Mouse (Mus musculus) midbrain, embryonic 14.5 days (tissue): ENCODE measurements around the gene Rlbp1. TPM values are rescaled to one million over a fixed set of nuclear protein-coding genes. Genes with fewer than 3 reads are reported as not detected.

Source experiments
- ATAC-seq: fragments of 200-750 bp; cut with Nextera tagmentation; 2 replicates; pipeline ENCODE4 v1.8.0; 2017; ENCODE audit warnings: moderate number of reproducible peaks, moderate library complexity; ENCODE audit not compliant: low FRiP score, low TSS enrichment
- DNase-seq: peaks from one replicate; pipeline ENCODE4 v3.0.0-alpha.2; 2015
- H3K27ac ChIP-seq: fragments of 300-500 bp; sonication (generic); replicated peaks from 2 replicates; pipeline ENCODE4 v1.5.1; 2014; ENCODE audit warnings: mild to moderate bottlenecking, low read depth, low read length, moderate library complexity
- H3K27me3 ChIP-seq: fragments of 300-500 bp; sonication (generic); 2 replicates; pipeline ENCODE4 v1.6.1; 2014; ENCODE audit warnings: low read length, control low read depth, mixed read lengths; ENCODE audit not compliant: control insufficient read depth, insufficient read depth
- H3K36me3 ChIP-seq: fragments of 300-500 bp; sonication (generic); 2 replicates; pipeline ENCODE4 v1.6.1; 2014; ENCODE audit warnings: low read length, control low read depth; ENCODE audit not compliant: control insufficient read depth, insufficient read depth
- H3K4me1 ChIP-seq: fragments of 300-500 bp; sonication (generic); 2 replicates; pipeline ENCODE4 v1.6.1; 2014; ENCODE audit warnings: mild to moderate bottlenecking, antibody characterized with exemption, low read length, control low read depth; ENCODE audit not compliant: control insufficient read depth, insufficient read depth
- H3K4me2 ChIP-seq: fragments of 300-500 bp; sonication (generic); 2 replicates; pipeline ENCODE4 v1.6.1; 2014; ENCODE audit warnings: mild to moderate bottlenecking, low read length, moderate library complexity
- H3K4me3 ChIP-seq: fragments of 300-500 bp; sonication (generic); replicated peaks from 2 replicates; pipeline ENCODE4 v1.5.1; 2014; ENCODE audit warnings: low read depth, low read length
- H3K9ac ChIP-seq: fragments of 300-500 bp; sonication (generic); replicated peaks from 2 replicates; pipeline ENCODE4 v1.6.1; 2014; ENCODE audit warnings: mild to moderate bottlenecking, low read length, moderate library complexity
- H3K9me3 ChIP-seq: fragments of 300-500 bp; sonication (generic); 2 replicates; pipeline ENCODE4 v1.6.1; 2016; ENCODE audit warnings: low read length, control low read depth, mixed read lengths; ENCODE audit not compliant: control insufficient read depth
- WGBS: fragments of 180-500 bp; shearing (Covaris S2); extraction: QIAGEN DNeasy Blood & Tissue Kit; methylation state at CpG from one replicate; pipeline ENCODE4 v1.1.7; 2014; 5-methylcytosine and 5-hydroxymethylcytosine counted together
- polyA plus RNA-seq: library from polyadenylated mRNA; unstranded; fragments of >200 nt; fragmentation: Nextera tagmentation; extraction: Ambion mirVana; gene quantifications from 2 replicates; pipeline ENCODE4 v1.2.1, GENCODE M21; 2014

Gene Rlbp1
- polyA plus RNA-seq, 1 experiment from 2014 or later: 9.2 TPM

DNA sequence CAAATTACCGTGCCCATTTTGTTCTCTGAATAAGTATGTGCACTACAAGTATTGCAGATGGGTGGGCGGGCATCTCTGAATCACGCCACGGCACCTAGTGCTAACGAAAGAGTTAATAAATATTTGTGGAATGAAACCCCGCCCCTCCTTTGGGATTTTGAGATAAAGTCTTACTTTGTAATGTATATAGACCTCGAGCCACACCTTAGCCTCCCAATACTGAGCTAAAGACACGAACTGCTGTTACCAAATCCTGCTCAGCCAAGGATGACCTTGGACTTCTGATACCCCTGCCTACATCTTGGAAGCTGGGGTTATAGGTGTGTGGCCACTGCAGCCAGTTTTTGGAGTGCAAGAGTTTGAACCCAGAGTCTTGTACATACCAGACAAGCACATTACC, 11.6 kb upstream of the Rlbp1 start:
- ATAC-seq (no peak), DNase-seq (no peak)
- H3K27ac ChIP-seq: no peak overlapping the region
- H3K4me2 ChIP-seq: no peak overlapping the region
- H3K9ac ChIP-seq: no peak overlapping the region
- no peaks in the 10 kb centered on the region for H3K9me3 ChIP-seq
- no peak overlapping the region for H3K4me3 ChIP-seq
- H3K36me3 ChIP-seq: no peaks in the 10 kb centered on the region
- no peaks in the 10 kb centered on the region for H3K27me3 ChIP-seq
- WGBS: 86% methylated on average over 8 of the region's 8 CpGs
- no peaks in the 10 kb centered on the region for H3K4me1 ChIP-seq

DNA sequence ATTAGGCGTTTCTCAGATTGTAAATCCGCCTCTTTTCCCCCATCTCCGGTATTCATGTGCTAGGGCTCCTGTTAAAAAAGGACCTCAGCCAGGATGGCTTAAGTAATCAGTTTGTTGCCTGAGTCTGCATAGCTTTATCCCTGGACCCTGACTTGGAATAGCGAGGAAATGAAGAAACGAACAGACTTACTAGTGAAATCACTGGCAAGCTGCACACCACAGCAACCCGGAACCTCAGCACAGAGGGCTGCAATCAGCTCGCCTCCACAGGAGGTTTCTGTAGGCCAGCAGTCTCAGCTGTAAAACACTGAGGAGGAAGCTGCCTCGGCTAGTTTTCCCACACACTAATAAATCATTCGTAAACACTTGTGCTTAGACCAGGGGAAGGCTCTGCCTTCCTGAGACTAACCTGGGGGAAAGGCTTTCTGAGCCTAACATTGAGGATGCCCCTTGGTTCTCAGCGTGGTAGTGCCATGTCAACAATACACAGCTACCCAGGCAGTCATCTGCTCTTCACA, 10.7 kb upstream of the Rlbp1 start:
- no peaks in the 10 kb centered on the region for H3K27me3 ChIP-seq
- no peaks in the 10 kb centered on the region for H3K9me3 ChIP-seq
- H3K4me3 ChIP-seq: no peak overlapping the region
- H3K27ac ChIP-seq: no peak overlapping the region
- H3K4me1 ChIP-seq: no peaks in the 10 kb centered on the region; the same call in 1 of the 2 replicates
- no peak overlapping the region for H3K9ac ChIP-seq
- DNase-seq: no peak
- H3K4me2 ChIP-seq: no peak overlapping the region
- WGBS: 91% methylated on average over 10 of the region's 10 CpGs
- no peaks in the 10 kb centered on the region for H3K36me3 ChIP-seq
- ATAC-seq: no peak

DNA sequence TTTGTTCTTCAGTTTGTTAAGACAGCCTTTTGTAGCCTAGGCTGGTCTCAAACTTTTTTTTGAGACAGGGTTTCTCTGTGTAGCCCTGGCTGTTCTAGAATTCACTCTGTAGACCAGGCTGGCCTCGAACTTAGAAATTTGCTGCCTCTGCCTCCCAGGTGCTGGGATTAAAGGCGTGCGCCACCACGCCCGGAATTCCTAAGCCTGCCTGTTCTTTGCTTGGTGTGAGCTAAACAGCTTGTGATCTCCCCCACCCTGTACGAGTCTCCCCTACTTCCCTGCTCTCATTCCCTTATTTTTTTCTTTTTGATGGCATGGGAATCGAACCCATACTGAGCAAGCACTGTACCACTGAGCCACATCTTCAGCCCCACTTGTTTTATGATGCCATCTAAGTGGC, 8.3 kb upstream of the Rlbp1 start:
- Histone ChIP-seq H3K4me3 (no peak overlapping the region), H3K9ac (no peak overlapping the region), H3K4me2 (no peak overlapping the region), H3K4me1 (peaks cover 4% of the 10 kb centered on the region; the same call in 1 of the 2 replicates), H3K27me3 (no peaks in the 10 kb centered on the region), H3K27ac (no peak overlapping the region), H3K9me3 (no peaks in the 10 kb centered on the region), H3K36me3 (no peaks in the 10 kb centered on the region)
- WGBS: 86% methylated on average over 7 of the region's 7 CpGs
- DNase-seq (no peak), ATAC-seq (no peak)

DNA sequence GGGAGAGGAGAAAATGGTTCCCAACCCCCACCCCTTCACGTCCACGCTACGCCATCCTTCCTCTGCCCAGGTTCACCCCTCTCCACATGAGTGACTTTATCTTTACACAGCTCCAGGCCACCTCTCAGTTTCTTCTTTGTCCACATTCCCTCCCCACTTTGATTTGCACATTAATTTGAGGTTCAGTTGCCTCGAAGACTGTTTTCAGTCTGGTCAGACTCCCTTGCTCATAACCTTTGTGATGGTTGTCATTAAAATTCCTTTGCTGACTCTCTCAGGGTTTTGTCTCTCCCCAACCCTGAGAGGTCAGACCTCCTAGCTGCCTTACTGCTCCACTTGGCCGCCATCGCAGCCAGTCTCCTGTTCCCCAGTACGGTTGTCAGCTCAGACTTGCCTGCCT, 7.8 kb upstream of the Rlbp1 start:
- no peaks in the 10 kb centered on the region for H3K36me3 ChIP-seq
- H3K27ac ChIP-seq: no peak overlapping the region
- DNase-seq (no peak), ATAC-seq (no peak)
- H3K9ac ChIP-seq: no peak overlapping the region
- H3K27me3 ChIP-seq: no peaks in the 10 kb centered on the region
- no peaks in the 10 kb centered on the region for H3K9me3 ChIP-seq
- H3K4me2 ChIP-seq: no peak overlapping the region
- H3K4me3 ChIP-seq: no peak overlapping the region
- H3K4me1 ChIP-seq: peaks cover 4% of the 10 kb centered on the region; the same call in 1 of the 2 replicates
- 79% methylated on average over 7 of the region's 7 CpGs for WGBS

DNA sequence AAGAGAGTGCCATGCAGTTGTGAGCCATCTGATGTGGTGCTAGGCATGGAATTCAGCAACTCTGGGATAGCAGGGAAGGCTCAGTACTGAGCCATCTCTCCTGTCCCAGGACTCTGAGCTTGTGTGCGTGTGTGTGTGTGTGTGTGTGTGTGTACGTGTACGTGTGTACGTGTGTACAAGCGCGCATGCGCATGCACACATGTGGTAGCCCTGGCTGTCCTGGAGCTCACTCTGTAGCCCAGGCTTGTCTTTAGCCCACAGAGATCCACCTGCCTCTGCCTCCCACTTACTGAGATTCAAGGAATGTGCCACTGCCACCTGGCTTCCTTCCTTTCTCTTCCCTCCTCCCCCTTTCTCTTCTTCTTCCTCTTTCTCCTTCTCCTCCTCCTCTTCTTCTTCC, 7.1 kb upstream of the Rlbp1 start:
- no peak overlapping the region for H3K4me2 ChIP-seq
- H3K36me3 ChIP-seq: no peaks in the 10 kb centered on the region
- WGBS: over 99% methylated on average over 7 of the region's 7 CpGs
- ATAC-seq: no peak
- no peak for DNase-seq
- no peaks in the 10 kb centered on the region for H3K27me3 ChIP-seq
- H3K9ac ChIP-seq: no peak overlapping the region
- peaks cover 4% of the 10 kb centered on the region; the same call in 1 of the 2 replicates for H3K4me1 ChIP-seq
- no peak overlapping the region for H3K27ac ChIP-seq
- H3K4me3 ChIP-seq: no peak overlapping the region
- no peaks in the 10 kb centered on the region for H3K9me3 ChIP-seq

DNA sequence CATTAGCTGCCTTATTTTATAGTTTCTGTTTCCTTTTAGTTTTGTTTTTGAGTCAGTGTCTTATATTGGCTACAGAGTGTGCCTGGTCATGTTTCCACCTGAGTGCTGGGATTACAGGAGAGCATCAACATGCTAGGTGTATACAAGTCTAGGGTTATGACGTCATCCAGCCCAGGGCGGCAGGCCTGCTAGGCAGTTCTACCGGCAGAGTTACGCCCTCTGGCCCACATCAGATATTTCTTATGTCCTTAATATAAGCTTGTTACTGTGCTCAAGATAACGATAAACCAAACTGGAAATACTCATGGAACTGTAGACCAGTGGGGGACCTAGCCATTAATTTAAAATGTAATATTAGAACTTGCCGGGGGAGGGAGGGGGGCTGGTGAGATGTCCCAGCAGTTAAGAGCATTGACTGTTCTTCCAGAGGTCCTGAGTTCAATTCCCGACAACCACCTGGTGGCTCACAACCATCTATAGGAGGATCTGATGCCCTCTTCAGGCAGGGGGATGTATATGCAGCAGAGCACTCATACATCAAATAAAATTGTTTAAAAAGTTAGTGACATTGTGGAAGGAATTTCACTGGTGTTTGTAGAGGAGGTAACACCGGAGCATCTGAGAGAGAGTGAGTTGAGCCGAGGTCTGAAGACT, 6.1 kb upstream of the Rlbp1 start:
- Histone ChIP-seq H3K4me2 (peak overlapping the region; percentile 88), H3K9ac (no peak overlapping the region)
- no peak for ATAC-seq

DNA sequence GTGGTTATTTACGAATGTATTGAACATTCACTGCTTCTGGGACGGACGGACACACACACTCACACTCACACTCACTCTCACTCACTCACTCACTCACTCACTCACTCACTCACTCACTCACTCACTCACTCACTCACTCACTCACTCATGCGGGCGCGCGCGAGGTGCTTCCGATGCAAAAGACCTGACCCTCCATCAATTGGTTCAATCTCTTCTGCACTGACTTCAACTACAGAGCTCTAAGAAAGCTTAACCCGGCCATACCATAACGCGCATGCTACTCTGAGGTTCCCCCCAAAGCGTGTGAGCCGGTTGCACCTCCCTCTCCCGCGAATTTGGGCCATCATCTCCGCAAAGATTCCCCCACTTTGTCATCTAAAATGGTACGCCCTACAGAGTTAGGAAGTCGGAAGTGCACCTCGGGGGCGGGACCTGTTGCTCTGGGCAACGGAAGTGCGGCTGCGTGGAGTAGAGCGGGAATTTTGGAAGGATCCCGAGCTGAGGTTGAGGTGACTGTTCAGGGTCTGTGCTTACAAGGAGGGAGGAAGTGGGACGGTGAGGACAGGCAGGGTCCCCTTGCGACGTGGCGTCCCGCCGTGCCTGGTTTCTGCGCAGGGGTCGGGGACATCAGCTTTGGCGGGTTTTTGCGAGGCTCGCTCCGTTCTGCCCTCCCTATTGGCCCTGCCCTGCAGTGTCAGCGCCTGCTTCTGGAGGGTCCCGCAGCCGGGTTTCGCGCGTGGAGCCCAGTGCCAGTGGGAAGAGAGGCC, 5.2 kb upstream of the Rlbp1 start, which contains the start of gene Fanci:
TSS of gene Fanci (plus strand) at position 47 of the 767 bp plus-strand sequence.
- ATAC-seq (peak; percentile 90), DNase-seq (peak; percentile 97)
- Histone ChIP-seq H3K4me1 (peaks cover 4% of the 10 kb centered on the region; the same call in 1 of the 2 replicates), H3K27ac (peak within 1 kb of the TSS; percentile 82), H3K27me3 (no peaks in the 10 kb centered on the region), H3K9ac (peak within 1 kb of the TSS; percentile 59), H3K4me3 (peak within 1 kb of the TSS; percentile 53), H3K4me2 (peak within 1 kb of the TSS; percentile 88), H3K36me3 (no peaks in the 10 kb centered on the region), H3K9me3 (no peaks in the 10 kb centered on the region)
- WGBS: under 1% methylated on average over 44 of the region's 44 CpGs

More for the DNA sequence above, 6.1 kb upstream of the Rlbp1 start:
- peak overlapping the region; percentile 53; the same call in 1 of the 2 replicates for H3K4me3 ChIP-seq
- no peaks in the 10 kb centered on the region for H3K9me3 ChIP-seq
- H3K4me1 ChIP-seq: peaks cover 4% of the 10 kb centered on the region; the same call in 1 of the 2 replicates
- H3K36me3 ChIP-seq: no peaks in the 10 kb centered on the region
- H3K27ac ChIP-seq: no peak overlapping the region
- DNase-seq: no peak
- WGBS: 66% methylated on average over 9 of the region's 9 CpGs
- H3K27me3 ChIP-seq: no peaks in the 10 kb centered on the region

DNA sequence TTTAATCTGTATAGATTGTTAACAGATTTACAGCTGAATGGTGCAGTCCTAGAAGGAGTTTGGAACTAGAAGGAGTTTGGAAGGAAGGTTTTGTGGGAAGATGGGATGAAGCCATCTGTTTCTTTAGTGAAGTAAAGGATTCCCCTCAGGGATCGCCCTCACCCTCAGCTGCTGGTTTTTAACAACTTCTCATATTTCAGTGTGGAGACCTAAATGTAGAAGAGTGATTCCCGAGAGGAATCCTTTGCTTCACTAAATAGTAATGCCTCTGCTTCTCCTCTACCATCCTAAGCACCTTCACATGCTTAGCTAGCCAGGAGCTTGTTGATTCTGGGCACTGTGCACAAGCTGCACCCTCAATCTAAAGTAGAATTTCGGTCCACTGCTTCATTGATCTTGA, 4.6 kb upstream of the Rlbp1 start:
- WGBS: 7% methylated on average over 3 of the region's 3 CpGs
- H3K4me1 ChIP-seq: peaks cover 4% of the 10 kb centered on the region; the same call in 1 of the 2 replicates
- no peaks in the 10 kb centered on the region for H3K27me3 ChIP-seq
- peak overlapping the region; percentile 82 for H3K27ac ChIP-seq
- peak overlapping the region; percentile 88 for H3K4me2 ChIP-seq
- peak overlapping the region; percentile 59 for H3K9ac ChIP-seq
- H3K9me3 ChIP-seq: no peaks in the 10 kb centered on the region
- ATAC-seq (no peak; the same call in 1 of the 2 replicates), DNase-seq (no peak)
- H3K4me3 ChIP-seq: peak overlapping the region; percentile 53
- H3K36me3 ChIP-seq: no peaks in the 10 kb centered on the region
